Mouse (Mus musculus) heart, embryonic 16.5 days (tissue): Measurements from ENCODE around the gene Rasip1. TPM values are rescaled to one million over a fixed set of nuclear protein-coding genes. Genes with fewer than 3 reads are reported as not detected.

Experiments
- ATAC-seq: fragments of 200-750 bp; cut with Nextera tagmentation; replicated peaks from 2 replicates; pipeline ENCODE4 v1.8.0; 2017; ENCODE audit warnings: moderate number of reproducible peaks; ENCODE audit not compliant: insufficient read depth, low FRiP score; ENCODE audit errors: extremely low read depth
- H3K27ac ChIP-seq: fragments of 300-500 bp; sonication (generic); 2 replicates; pipeline ENCODE4 v1.5.1; 2014; ENCODE audit warnings: mild to moderate bottlenecking, low read length, control low read depth, moderate library complexity
- H3K27me3 ChIP-seq: fragments of 300-500 bp; sonication (generic); 2 replicates; pipeline ENCODE4 v1.6.1; 2014; ENCODE audit warnings: low read length, mixed read lengths; ENCODE audit not compliant: control insufficient read depth, insufficient read depth
- H3K36me3 ChIP-seq: fragments of 300-500 bp; sonication (generic); 2 replicates; pipeline ENCODE4 v1.6.1; 2014; ENCODE audit not compliant: control insufficient read depth, insufficient read depth
- H3K4me1 ChIP-seq: fragments of 300-500 bp; sonication (generic); 2 replicates; pipeline ENCODE4 v1.6.1; 2014; ENCODE audit warnings: low read length, mixed read lengths; ENCODE audit not compliant: control insufficient read depth, insufficient read depth
- H3K4me2 ChIP-seq: fragments of 300-500 bp; sonication (generic); 2 replicates; pipeline ENCODE4 v1.6.1; 2014; ENCODE audit warnings: low read depth, mild to moderate bottlenecking, control low read depth, low read length
- H3K4me3 ChIP-seq: fragments of 300-500 bp; sonication (generic); 2 replicates; pipeline ENCODE4 v1.5.1; 2014; ENCODE audit warnings: mild to moderate bottlenecking, control low read depth, low read length
- H3K9ac ChIP-seq: fragments of 300-500 bp; sonication (generic); 2 replicates; pipeline ENCODE4 v1.6.1; 2014; ENCODE audit warnings: low read length, control low read depth
- H3K9me3 ChIP-seq: fragments of 300-500 bp; sonication (generic); replicated peaks from 2 replicates; pipeline ENCODE4 v1.6.1; 2016; ENCODE audit warnings: low read length; ENCODE audit not compliant: control insufficient read depth
- WGBS: fragments of 180-500 bp; shearing (Covaris S2); extraction: QIAGEN DNeasy Blood & Tissue Kit; methylation state at CpG from one replicate; pipeline ENCODE4 v1.1.7; 2014; 5-methylcytosine and 5-hydroxymethylcytosine counted together
- polyA plus RNA-seq: library from polyadenylated mRNA; unstranded; fragments of >200 nt; fragmentation: Nextera tagmentation; extraction: Ambion mirVana; gene quantifications from 2 replicates; pipeline ENCODE4 v1.2.1, GENCODE M21; 2015

The Rasip1 gene
- polyA plus RNA-seq, 1 experiment from 2014 or later, result 15.4 TPM

GRCm38 (mm10) chr7:45666161-45666560 lies 38.9 kb downstream of the Rasip1 start, which contains the start of gene Fut2:
TSS of gene Fut2 (minus strand) at chr7:45666394.
- no peak within 1 kb of the TSS for H3K4me2 ChIP-seq
- WGBS, result 77% methylated on average over 7 of the region's 7 CpGs

GRCm38 (mm10) chr7:45667761-45668160 lies 40.5 kb downstream of the Rasip1 start:
- Histone ChIP-seq H3K4me2 (no peak overlapping the region), H3K9me3 (0 out of 2 replicates have a peak, but pooled peaks cover 3% of the 10 kb centered on the region), H3K27ac (no peak overlapping the region), H3K4me1 (0 out of 2 replicates have a peak, but pooled peaks cover 4% of the 10 kb centered on the region), H3K27me3 (no peaks in the 10 kb centered on the region), H3K4me3 (no peak overlapping the region), H3K36me3 (no peaks in the 10 kb centered on the region), H3K9ac (no peak overlapping the region)
- WGBS, result 68% methylated on average over 14 of the region's 14 CpGs
- no peak for ATAC-seq

More at GRCm38 (mm10) chr7:45666161-45666560, 38.9 kb downstream of the Rasip1 start, which contains the start of gene Fut2:
- H3K27me3 ChIP-seq, result no peaks in the 10 kb centered on the region
- no peak within 1 kb of the TSS for H3K27ac ChIP-seq
- no peak for ATAC-seq
- H3K4me1 ChIP-seq, result 0 out of 2 replicates have a peak, but pooled peaks cover 4% of the 10 kb centered on the region
- no peaks in the 10 kb centered on the region for H3K36me3 ChIP-seq
- no peak within 1 kb of the TSS for H3K9ac ChIP-seq
- H3K4me3 ChIP-seq, result no peak within 1 kb of the TSS
- H3K9me3 ChIP-seq, result no peaks in the 10 kb centered on the region

GRCm38 (mm10) chr7:45668921-45669320 lies 41.6 kb downstream of the Rasip1 start:
- WGBS, result 94% methylated on average over 9 of the region's 9 CpGs
- no peak overlapping the region for H3K27ac ChIP-seq
- ATAC-seq, result no peak
- H3K27me3 ChIP-seq, result no peaks in the 10 kb centered on the region
- no peak overlapping the region for H3K9ac ChIP-seq
- H3K4me3 ChIP-seq, result no peak overlapping the region
- H3K4me1 ChIP-seq, result 0 out of 2 replicates have a peak, but pooled peaks cover 4% of the 10 kb centered on the region
- H3K36me3 ChIP-seq, result no peaks in the 10 kb centered on the region
- 0 out of 2 replicates have a peak, but pooled peaks cover 3% of the 10 kb centered on the region for H3K9me3 ChIP-seq
- H3K4me2 ChIP-seq, result no peak overlapping the region

GRCm38 (mm10) chr7:45677627-45678295 lies 50.5 kb downstream of the Rasip1 start:
- Histone ChIP-seq H3K4me2 (no peak overlapping the region), H3K4me1 (peaks cover 26% of the 10 kb centered on the region), H3K27me3 (no peaks in the 10 kb centered on the region), H3K4me3 (no peak overlapping the region), H3K27ac (no peak overlapping the region), H3K36me3 (no peaks in the 10 kb centered on the region), H3K9ac (no peak overlapping the region), H3K9me3 (no peaks in the 10 kb centered on the region)
- ATAC-seq, result no peak
- 78% methylated on average over 7 of the region's 7 CpGs for WGBS

GRCm38 (mm10) chr7:45678513-45678912 lies 51.2 kb downstream of the Rasip1 start:
- no peaks in the 10 kb centered on the region for H3K27me3 ChIP-seq
- H3K9ac ChIP-seq, result no peak overlapping the region
- H3K27ac ChIP-seq, result no peak overlapping the region
- no peaks in the 10 kb centered on the region for H3K36me3 ChIP-seq
- WGBS, result 92% methylated on average over 14 of the region's 14 CpGs
- H3K4me2 ChIP-seq, result no peak overlapping the region
- no peak overlapping the region for H3K4me3 ChIP-seq
- no peaks in the 10 kb centered on the region for H3K9me3 ChIP-seq
- H3K4me1 ChIP-seq, result peaks cover 26% of the 10 kb centered on the region
- no peak for ATAC-seq

- WGBS, result 63% methylated on average over 14 of the region's 14 CpGs
- no peaks in the 10 kb centered on the region for H3K36me3 ChIP-seq
- no peaks in the 10 kb centered on the region for H3K27me3 ChIP-seq
- peak overlapping the region; percentile 81 for H3K27ac ChIP-seq
- ATAC-seq, result peak; percentile 65
- peaks cover 26% of the 10 kb centered on the region for H3K4me1 ChIP-seq
- H3K4me3 ChIP-seq, result no peak overlapping the region
- H3K9me3 ChIP-seq, result no peaks in the 10 kb centered on the region
- H3K4me2 ChIP-seq, result no peak overlapping the region
- H3K9ac ChIP-seq, result peak overlapping the region; percentile 28; the same call in 1 of the 2 replicates
Measured at GRCm38 (mm10) chr7:45679966-45680621, 52.8 kb downstream of the Rasip1 start.

- Histone ChIP-seq H3K27ac (peak overlapping the region; percentile 81), H3K36me3 (no peaks in the 10 kb centered on the region), H3K4me2 (no peak overlapping the region), H3K9me3 (no peaks in the 10 kb centered on the region), H3K4me3 (no peak overlapping the region), H3K27me3 (no peaks in the 10 kb centered on the region), H3K9ac (peak overlapping the region; percentile 18), H3K4me1 (peaks cover 26% of the 10 kb centered on the region)
- peak; percentile 76 for ATAC-seq
- 50% methylated on average over 8 of the region's 8 CpGs for WGBS
Measured at GRCm38 (mm10) chr7:45681046-45681736, 53.9 kb downstream of the Rasip1 start.

GRCm38 (mm10) chr7:45682144-45683126 lies 55.1 kb downstream of the Rasip1 start:
- H3K9ac ChIP-seq, result peak overlapping the region; percentile 57
- H3K36me3 ChIP-seq, result no peaks in the 10 kb centered on the region
- peak; percentile 39 for ATAC-seq
- WGBS, result 29% methylated on average over 14 of the region's 14 CpGs
- H3K27me3 ChIP-seq, result no peaks in the 10 kb centered on the region
- peak overlapping the region; percentile 81 for H3K27ac ChIP-seq
- H3K9me3 ChIP-seq, result no peaks in the 10 kb centered on the region
- peak overlapping the region; percentile 49; the same call in 1 of the 2 replicates for H3K4me2 ChIP-seq
- peaks cover 26% of the 10 kb centered on the region for H3K4me1 ChIP-seq
- H3K4me3 ChIP-seq, result no peak overlapping the region
